Mouse (Mus musculus) 3T3-L1 (cell line): ENCODE measurements at regions not wholly inside any gene's neighbourhood (a gene's known extent, or its start where the extent isn't known, plus 50 kb on each side); places are given as distances from the start of the nearest gene placed in this dataset.
"Not testable (repeated sequence)": the region's sequence is repeated elsewhere in the genome, so short reads cannot be mapped to it uniquely, and the experiment has no call there.

ENCODE experiments used
- DNase-seq: peaks from one replicate; pipeline ENCODE4 v3.0.0-alpha.2; 2015; ENCODE audit warnings: low read depth, low spot score

- no peak for DNase-seq
Observed at GRCm38 (mm10) chr12:113332226-113332625, 146.5 kb downstream of the Tmem121 start.

- no peak for DNase-seq
Observed at GRCm38 (mm10) chr12:113333399-113333798, 147.7 kb downstream of the Tmem121 start.

GRCm38 (mm10) chr12:113333853-113334252, 148.1 kb downstream of the Tmem121 start:
- not testable (repeated sequence) for DNase-seq

DNA sequence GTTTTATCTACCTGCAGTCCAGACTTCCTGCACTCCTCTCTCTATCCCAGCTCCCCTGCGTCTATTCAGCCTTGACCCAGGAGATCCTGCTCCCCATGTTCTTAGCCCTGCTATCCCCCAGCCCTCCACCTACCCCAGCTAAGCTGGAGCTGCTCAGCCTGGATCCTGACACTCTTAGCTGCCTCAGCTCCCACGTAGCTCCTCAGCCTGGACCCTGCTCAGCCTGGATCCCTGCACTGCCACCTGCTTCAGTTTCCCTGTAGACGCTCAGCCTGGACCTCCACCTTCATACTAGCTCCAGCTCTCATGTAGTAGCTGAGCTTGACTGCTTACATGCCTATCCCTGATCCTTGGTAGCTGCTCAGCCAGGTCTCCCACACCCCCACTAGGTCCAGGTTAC, 151.5 kb downstream of the Tmem121 start:
- DNase-seq = no peak

- DNase-seq = no peak
Observed at GRCm38 (mm10) chr12:113338891-113339290, 150.4 kb upstream of the Adam6b start.

DNA sequence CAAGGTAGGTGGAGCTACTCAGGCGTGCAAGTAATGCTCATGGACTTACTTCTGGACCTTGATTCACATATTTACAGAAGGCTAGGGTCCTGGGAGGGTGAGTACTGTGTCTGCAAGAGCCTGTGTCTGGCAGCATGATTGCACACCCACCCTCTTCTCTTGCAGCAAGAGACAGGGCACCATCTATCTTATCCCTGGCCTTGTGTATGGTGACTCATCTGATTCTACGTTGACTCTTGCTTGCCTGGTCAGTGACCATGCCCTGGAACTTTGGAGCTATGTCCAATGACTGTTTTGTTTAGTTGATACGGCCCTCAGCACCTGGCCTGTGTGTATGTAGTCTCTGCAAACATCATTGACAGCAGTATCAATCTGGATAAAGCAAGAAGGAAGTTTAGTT, 148.3 kb upstream of the Adam6b start:
- DNase-seq = no peak

DNA sequence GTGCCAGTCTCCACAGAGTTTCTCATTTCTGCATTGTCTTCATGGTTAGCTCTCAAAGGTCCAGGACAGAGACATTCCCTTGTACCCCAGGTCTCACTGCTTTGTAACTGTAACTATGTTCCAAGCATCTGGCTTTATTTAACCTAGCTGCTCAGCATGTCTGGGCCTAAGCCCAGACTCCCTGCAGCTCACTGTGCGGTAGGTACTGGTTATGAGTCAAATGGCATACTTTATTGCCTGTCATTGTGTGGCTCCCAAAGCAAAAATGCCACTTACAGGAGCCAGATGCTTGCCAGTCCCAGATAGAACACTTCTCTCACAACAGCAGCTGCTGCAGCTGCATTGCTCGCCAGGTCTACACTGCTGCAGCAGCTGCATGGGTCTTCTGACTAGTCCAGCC, 134.2 kb upstream of the Adam6b start:
- peak; percentile 49 for DNase-seq

GRCm38 (mm10) chr12:113358077-113358476, 131.2 kb upstream of the Adam6b start:
- DNase-seq = no peak

- DNase-seq = no peak
Observed at GRCm38 (mm10) chr12:113360032-113360431, 129.3 kb upstream of the Adam6b start.

GRCm38 (mm10) chr12:113362409-113363038, 126.8 kb upstream of the Adam6b start:
- DNase-seq = no peak

DNA sequence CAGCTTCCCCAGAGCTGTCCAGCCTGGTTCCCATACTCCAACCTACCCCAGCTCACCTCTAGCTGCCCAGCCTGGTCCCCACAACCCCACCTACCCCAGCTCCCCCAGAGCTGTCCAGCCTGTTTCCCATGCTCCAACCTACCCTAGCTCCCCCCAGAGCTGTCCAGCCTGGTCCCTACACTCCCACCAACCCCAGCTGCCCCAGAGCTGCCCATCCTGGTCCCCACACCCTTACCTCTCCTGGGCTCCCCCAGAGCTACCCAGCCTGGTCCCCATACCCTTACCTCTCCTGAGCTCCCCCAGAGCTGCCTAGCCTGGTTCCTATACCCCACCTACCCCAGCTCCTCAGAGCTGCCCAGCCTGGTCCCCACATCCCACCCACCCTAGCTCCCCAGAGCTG, 125.3 kb upstream of the Adam6b start:
- DNase-seq = no peak

- DNase-seq = no peak
Observed at GRCm38 (mm10) chr12:113364437-113364836, 124.9 kb upstream of the Adam6b start.

DNA sequence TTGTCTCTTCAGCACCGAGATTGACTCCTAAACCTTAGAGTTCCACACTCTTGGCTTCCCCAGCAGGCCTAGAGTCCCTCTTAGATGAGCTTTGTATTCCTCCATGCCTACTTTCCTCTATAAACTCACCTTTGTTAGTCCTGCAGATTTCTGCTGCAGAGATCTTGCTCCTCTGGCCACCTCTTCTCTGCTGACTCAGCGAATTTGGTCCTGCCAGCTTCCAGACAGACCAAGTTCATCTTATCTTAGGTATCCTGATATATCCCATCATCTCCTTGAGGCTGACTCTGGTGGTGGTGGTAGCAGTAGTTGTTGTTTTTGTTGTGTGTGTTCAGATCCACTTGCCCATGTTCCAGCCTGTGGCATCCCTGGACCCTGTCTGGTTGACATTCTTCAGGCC, 123.5 kb upstream of the Adam6b start:
- DNase-seq = no peak

DNA sequence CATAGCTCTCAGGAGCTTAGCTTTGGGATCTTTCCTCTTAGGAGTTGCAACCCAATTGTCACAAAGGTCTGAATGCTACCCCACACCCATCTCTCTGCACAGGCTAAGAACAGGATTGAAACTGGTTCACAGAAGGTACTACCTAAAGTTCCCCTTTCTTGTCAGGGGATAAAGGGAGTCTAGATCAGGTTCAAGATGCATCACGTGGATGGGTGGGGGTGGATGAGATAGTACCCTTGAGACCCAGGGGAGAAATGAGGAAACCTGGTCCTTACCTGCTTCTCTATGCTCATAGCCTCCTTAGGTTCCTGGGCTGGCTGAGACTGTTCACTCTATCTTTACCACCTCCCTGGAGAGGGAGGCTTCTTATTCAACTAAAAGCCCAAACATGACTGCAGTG, 122.9 kb upstream of the Adam6b start:
- DNase-seq = no peak

- no peak for DNase-seq
Observed at GRCm38 (mm10) chr12:113401578-113402113, 87.7 kb upstream of the Adam6b start.

- no peak for DNase-seq
Observed at GRCm38 (mm10) chr12:113402823-113403222, 86.5 kb upstream of the Adam6b start.

- DNase-seq = no peak
Observed at GRCm38 (mm10) chr12:113411113-113411512, 78.2 kb upstream of the Adam6b start.

DNA sequence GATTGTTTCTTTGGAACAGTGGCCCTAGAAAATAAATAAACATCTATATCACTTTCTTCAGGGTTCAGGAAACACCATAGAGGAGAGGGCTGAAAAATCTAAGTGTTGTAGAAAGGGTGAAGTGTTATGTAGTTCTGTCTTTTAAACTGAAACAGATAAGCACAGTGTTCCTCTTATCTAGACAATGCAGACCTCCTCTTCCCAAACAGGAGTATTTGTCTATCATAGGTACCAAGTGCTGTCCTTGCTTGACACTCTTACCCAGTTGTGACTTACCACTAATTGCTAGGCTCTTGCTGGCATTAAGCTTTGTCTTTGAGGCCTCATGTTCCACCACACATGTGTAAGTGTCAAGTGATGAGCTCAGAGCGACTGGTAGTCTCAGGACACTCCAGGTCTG, 75.3 kb upstream of the Adam6b start:
- DNase-seq = no peak

- DNase-seq = no peak
Observed at GRCm38 (mm10) chr12:113417521-113417920, 71.8 kb upstream of the Adam6b start.

GRCm38 (mm10) chr12:113418731-113419402, 70.4 kb upstream of the Adam6b start:
- DNase-seq = no peak

DNA sequence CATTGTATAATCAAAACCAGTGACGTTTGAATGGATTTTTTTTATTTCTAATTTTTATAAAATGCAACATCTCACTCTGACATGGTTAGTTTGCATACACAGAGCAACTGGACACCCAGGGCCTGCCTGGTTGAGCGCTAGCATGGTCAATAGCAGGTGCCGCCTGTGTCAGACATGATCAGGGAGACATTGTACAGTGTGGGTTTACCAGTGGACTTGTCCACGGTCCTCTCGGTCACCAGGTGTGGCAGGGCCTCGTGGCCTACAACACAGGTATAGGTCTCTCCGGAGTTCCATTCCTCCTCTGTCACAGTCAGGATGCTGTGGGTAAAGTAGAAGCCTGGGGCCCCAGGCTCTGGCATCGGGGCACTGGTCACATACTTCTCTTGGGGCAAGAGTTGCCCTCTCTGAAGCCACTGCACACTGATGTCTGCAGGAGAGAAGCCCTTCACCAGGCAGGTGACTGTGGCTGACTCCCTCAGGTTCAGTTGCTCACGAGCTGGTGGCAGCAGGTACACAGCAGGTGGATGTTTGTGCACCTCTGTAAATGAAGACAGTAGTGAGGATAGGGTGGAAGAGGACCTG, 68.5 kb upstream of the Adam6b start:
- DNase-seq = no peak

- no peak for DNase-seq
Observed at GRCm38 (mm10) chr12:113421716-113422595, 67.4 kb upstream of the Adam6b start.
